Comparison of ENCODE assay signal across 10 mouse cellular contexts in the genomic region with DNA sequence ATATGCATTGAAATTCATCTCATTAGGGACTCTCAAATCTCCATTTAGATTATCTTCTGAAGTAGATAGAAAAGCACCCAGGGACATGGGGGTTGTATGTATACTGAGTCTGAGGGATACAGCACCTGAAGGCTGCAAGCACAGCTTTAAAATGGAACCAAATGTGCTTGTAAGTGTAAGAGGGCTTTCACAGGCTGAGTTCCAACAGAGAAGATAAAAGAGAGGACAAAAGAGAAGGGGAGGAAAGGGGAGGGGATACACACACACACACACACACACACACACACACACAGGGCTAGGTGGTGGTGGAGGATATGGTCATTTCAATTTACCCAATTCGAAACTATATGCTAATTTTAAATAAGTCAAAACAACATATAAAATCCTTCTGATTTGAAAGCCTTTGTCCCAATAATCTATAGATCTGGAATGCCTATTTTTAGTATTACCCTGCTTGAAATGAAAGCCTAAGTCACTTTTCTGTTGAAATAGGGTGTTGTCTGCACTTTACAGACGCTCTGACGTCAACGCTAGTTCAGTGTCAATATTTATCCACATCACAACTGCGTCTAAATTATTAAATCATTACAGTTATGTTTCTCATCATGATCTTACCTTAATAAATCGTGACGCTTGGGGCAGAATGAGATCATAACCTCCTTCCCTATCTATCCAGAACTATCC.
A peak's percentile ranks its signal among the peaks of the same experiment; 100 is the strongest.
DNase-seq lines count a peak whose midpoint lies in the region; ATAC-seq lines count a peak whose summit lies in the region.
"Had no signal": no experiment of that assay in that cellular context is flagged by ENCODE, and none has a peak within 500 bp of the region (broad histone marks: within the 10 kb centered on the region; RNA-seq: fewer than 3 reads in every experiment).

No protein-coding gene starts in this region.

- H3K4me1 ChIP-seq in liver, embryonic 11.5 days (replicated peaks; ENCODE audit: control insufficient read depth, insufficient read depth, low read length), result peaks cover 9% of the 10 kb centered on the region; the same call in 1 of the 2 replicates
- peaks cover 24% of the 10 kb centered on the region for H3K4me1 ChIP-seq in forebrain, embryonic 12.5 days
- peaks cover 6% of the 10 kb centered on the region; the same call in 1 of the 2 replicates for H3K4me1 ChIP-seq in limb, embryonic 11.5 days (ENCODE audit: control insufficient read depth, insufficient read depth, low read length)
- H3K4me1 ChIP-seq in neural tube, embryonic 14.5 days (ENCODE audit: control insufficient read depth, insufficient read depth, low read length), result 0 out of 2 replicates have a peak, but pooled peaks cover 3% of the 10 kb centered on the region

- H3K36me3 ChIP-seq in liver, embryonic 11.5 days (ENCODE audit: control insufficient read depth, insufficient read depth, low read length), result no peaks in the 10 kb centered on the region
- no peaks in the 10 kb centered on the region for H3K36me3 ChIP-seq in forebrain, embryonic 12.5 days (replicated peaks)
- H3K36me3 ChIP-seq in limb, embryonic 11.5 days (ENCODE audit: control insufficient read depth, insufficient read depth, low read length), result no peaks in the 10 kb centered on the region
- no peaks in the 10 kb centered on the region for H3K36me3 ChIP-seq in neural tube, embryonic 14.5 days (ENCODE audit: control insufficient read depth, insufficient read depth, low read length)

- WGBS in liver, embryonic 11.5 days, result 9% methylated on average over 7 of the region's 7 CpGs
- 6% methylated on average over 7 of the region's 7 CpGs for WGBS in forebrain, embryonic 12.5 days
- WGBS in limb, embryonic 11.5 days, result 9% methylated on average over 7 of the region's 7 CpGs
- 8% methylated on average over 7 of the region's 7 CpGs for WGBS in neural tube, embryonic 14.5 days

- peak overlapping the region; percentile 59 for H3K4me2 ChIP-seq in liver, embryonic 11.5 days
- H3K4me2 ChIP-seq in forebrain, embryonic 12.5 days, result peak overlapping the region; percentile 45
- peak overlapping the region; percentile 27; the same call in 1 of the 2 replicates for H3K4me2 ChIP-seq in limb, embryonic 11.5 days (ENCODE audit: low read depth, severe bottlenecking)
- peak overlapping the region; percentile 29 for H3K4me2 ChIP-seq in neural tube, embryonic 14.5 days (ENCODE audit: low read depth, low read length)

- peak; percentile 49 for ATAC-seq in liver, embryonic 11.5 days (replicated peaks; ENCODE audit: low FRiP score)
- peak; percentile 52 for ATAC-seq in forebrain, embryonic 12.5 days (ENCODE audit: low FRiP score)
- ATAC-seq in limb, embryonic 11.5 days (ENCODE audit: insufficient number of reproducible peaks, low FRiP score, low TSS enrichment, low read depth), result no peak
- ATAC-seq in neural tube, embryonic 14.5 days (ENCODE audit: low read depth), result peak; percentile 45; the same call in 1 of the 2 replicates
- no peak for ATAC-seq in inflammation-experienced regulatory T-cells, adult 6 months

- H3K27me3 ChIP-seq in liver, embryonic 11.5 days (replicated peaks; ENCODE audit: control insufficient read depth, insufficient read depth, low read length), result no peaks in the 10 kb centered on the region
- no peaks in the 10 kb centered on the region for H3K27me3 ChIP-seq in forebrain, embryonic 12.5 days
- no peaks in the 10 kb centered on the region for H3K27me3 ChIP-seq in limb, embryonic 11.5 days (ENCODE audit: control insufficient read depth, insufficient read depth, low read length)
- no peaks in the 10 kb centered on the region for H3K27me3 ChIP-seq in neural tube, embryonic 14.5 days (ENCODE audit: control insufficient read depth, insufficient read depth, low read length)

- H3K4me3 ChIP-seq in liver, embryonic 11.5 days (ENCODE audit: low read depth, low read length), result peak overlapping the region; percentile 28
- peak overlapping the region; percentile 11 for H3K4me3 ChIP-seq in forebrain, embryonic 12.5 days (replicated peaks)
- H3K4me3 ChIP-seq in limb, embryonic 11.5 days (ENCODE audit: low read depth, low read length), result no peak overlapping the region
- peak overlapping the region; percentile 2; the same call in 1 of the 2 replicates for H3K4me3 ChIP-seq in neural tube, embryonic 14.5 days (ENCODE audit: low read depth, low read length)

- no peak for DNase-seq in liver, embryonic 11.5 days (ENCODE audit: low spot score)
- DNase-seq in liver, result no peak
- no peak for DNase-seq in limb, embryonic 11.5 days (ENCODE audit: low spot score)
- no peak for DNase-seq in layer of hippocampus, adult 18-20 months (ENCODE audit: low spot score in 2 of 2)
- DNase-seq in adrenal gland, adult 18-20 months (ENCODE audit: low spot score in 2 of 2), result no peak
- DNase-seq: cerebellum, postnatal 36 days; kidney, adult 18-20 months had no signal

- peak overlapping the region; percentile 74 for H3K27ac ChIP-seq in liver, embryonic 11.5 days (ENCODE audit: low read depth, low read length)
- H3K27ac ChIP-seq in forebrain, embryonic 12.5 days, result peak overlapping the region; percentile 78
- no peak overlapping the region for H3K27ac ChIP-seq in limb, embryonic 11.5 days (replicated peaks; ENCODE audit: low read depth, low read length)
- H3K27ac ChIP-seq in neural tube, embryonic 14.5 days (ENCODE audit: low read depth, low read length), result peak overlapping the region; percentile 78

- no peak overlapping the region for H3K9ac ChIP-seq in liver, embryonic 11.5 days (ENCODE audit: low read depth, low read length)
- no peak overlapping the region for H3K9ac ChIP-seq in forebrain, embryonic 12.5 days
- H3K9ac ChIP-seq in limb, embryonic 11.5 days (ENCODE audit: low read length), result no peak overlapping the region
- H3K9ac ChIP-seq in neural tube, embryonic 14.5 days (replicated peaks; ENCODE audit: low read depth, low read length), result peak overlapping the region; percentile 42; the same call in 1 of the 2 replicates

- H3K9me3 ChIP-seq in liver, embryonic 11.5 days (ENCODE audit: control insufficient read depth, low read length), result no peaks in the 10 kb centered on the region
- no peaks in the 10 kb centered on the region for H3K9me3 ChIP-seq in forebrain, embryonic 12.5 days
- no peaks in the 10 kb centered on the region for H3K9me3 ChIP-seq in limb, embryonic 11.5 days (ENCODE audit: control insufficient read depth, low read length)
- no peaks in the 10 kb centered on the region for H3K9me3 ChIP-seq in neural tube, embryonic 14.5 days (ENCODE audit: control insufficient read depth, low read length)

Comparison
In these comparisons a context has a peak if more than half of its experiments do, and no peak if none do; other contexts are left out.
1. ATAC-seq: peak in liver, embryonic 11.5 days (single experiment), forebrain, embryonic 12.5 days (single experiment) and neural tube, embryonic 14.5 days (single experiment); none in limb, embryonic 11.5 days (single experiment) and inflammation-experienced regulatory T-cells, adult 6 months (single experiment).
2. Peak in every context shown above with its lines, with median percentiles within 50 percentile points of each other: H3K4me2 ChIP-seq.